Mouse (Mus musculus) cerebral cortex, adult 2 months (tissue): Measurements from ENCODE around the gene Cab39.

Experiments
- WGBS: fragments of 180-500 bp; shearing (Covaris S2); methylation state at CpG from one replicate; pipeline ENCODE4 v1.1.7; 2018; 5-methylcytosine and 5-hydroxymethylcytosine counted together

Cab39 gene

DNA sequence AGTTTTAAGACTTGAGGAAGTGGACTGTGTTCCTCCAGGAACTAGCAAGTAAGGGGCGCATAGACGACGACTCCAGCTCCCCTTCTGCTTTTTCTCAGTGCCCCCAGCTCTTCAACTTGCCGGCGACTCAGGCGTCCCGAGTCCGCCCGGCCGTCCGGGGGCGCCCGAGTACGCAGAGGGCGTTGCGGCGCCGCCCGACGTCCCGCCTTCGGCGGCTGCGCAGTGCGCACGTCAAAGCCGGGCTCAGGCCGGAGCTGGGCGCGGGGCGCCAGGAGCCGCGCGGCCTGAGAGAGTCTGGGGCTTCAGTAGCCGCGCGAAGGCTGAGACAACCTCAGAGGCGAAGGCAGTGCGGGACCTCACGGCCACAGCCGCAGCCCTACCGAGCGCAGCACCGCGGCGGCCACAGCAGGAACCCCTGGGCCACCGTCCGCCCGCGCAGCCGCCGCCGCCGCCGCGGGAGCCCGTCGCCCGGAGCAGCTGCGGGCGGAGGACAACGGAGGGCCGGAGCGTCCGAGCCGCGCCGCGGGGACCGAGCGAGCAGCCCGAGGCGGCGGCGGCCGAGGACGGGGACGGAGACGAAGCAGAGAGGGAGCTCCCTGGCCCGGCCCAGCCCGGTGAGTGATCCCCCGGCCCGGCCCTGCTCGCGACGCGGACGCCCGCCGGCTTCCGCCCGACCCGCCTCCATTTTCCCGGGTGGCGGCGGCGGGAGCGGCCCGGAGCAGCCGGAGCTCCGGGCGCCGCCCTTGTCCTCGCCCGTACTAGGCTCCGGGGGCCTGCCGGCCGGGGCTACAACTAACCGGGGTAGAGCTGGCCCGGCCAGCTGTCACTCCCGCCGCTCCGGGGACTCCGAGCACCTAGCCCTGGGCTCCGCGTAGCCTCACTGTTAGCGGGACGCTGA, at the start of gene Cab39:
Gene Cab39, plus strand, starts transcription at position 234 of the 898 bp plus-strand sequence.
- WGBS: under 1% methylated on average over 111 of the region's 118 CpGs

DNA sequence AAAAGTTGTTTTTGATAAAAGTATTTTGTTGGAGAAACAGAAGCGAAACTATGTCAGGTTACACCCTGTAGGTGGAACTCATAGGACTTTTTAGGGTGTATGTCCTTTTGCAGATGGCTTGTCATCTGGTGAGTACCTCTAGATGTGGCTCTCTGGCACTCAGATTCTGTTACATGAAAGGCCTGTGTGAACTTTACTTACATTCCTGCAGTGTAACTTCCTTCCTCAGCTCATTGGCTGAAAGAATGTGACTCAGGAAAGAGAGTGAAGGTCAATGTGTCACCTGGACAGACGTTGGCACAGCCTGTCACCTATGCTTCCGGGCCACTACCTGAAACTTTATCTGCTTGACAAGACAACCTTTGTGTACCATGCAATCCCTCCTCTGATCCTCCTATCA, 48.7 kb upstream of the Cab39 start:
- WGBS: 85% methylated on average over 3 of the region's 3 CpGs

DNA sequence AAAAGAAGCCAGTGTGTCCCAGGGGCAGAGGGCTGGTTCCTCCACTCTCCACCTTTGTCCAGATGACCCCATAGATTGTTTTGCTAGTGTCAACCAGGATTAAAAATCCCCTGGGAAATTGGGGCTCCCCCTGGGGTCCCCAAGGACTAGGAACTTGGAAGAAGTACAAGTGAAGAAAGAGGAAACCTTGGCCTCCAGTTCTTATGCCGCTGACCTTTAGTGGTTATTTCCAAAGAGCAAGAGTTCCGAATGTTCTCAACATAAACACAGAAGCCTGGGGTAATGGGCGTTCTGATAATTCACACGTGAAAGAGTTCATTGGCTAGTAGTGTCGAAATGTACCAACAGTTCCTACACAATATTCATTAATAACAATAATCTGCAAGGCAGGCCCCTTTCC, 46.7 kb upstream of the Cab39 start:
- 90% methylated on average over 5 of the region's 5 CpGs for WGBS

DNA sequence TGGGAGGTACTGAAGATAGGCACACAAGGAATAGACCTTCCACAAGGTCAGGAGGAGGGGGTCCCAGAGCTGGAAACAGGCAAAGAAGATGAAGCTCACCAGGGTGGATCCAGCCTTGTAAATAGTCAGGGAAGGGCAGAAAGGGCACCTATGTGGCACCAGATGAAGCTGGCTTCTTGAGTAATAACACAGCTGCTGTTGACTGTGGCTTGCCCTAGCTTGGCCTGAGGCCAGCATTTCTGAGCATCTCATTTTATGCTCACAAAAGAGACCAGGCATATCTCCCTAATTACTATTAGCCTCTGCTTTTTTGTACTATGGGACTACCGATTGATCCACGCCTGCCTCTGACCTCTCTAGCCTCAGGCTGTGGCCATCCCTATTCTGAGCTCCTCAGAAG, 43.4 kb upstream of the Cab39 start:
- WGBS: 79% methylated on average over 2 of the region's 2 CpGs

DNA sequence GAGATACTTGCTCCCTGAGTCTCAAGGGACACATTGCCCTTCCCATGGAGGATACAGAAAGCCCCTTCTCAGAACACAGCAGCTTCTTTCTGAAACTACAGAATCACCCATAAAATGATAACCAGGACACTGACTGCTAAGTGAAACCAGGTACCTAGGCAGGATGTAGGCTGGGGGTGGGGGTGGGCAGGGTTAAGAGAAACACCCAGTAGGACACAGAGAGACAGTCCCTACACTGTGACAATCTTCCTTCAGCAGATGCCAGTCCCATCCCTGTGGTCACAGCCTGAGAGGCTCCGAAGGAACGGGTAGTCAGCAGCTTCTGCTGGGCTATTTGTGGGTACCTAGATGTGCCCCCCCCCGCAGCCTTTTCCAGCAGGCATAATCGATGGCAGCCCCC, 42.6 kb upstream of the Cab39 start:
- WGBS: 83% methylated on average over 4 of the region's 4 CpGs

DNA sequence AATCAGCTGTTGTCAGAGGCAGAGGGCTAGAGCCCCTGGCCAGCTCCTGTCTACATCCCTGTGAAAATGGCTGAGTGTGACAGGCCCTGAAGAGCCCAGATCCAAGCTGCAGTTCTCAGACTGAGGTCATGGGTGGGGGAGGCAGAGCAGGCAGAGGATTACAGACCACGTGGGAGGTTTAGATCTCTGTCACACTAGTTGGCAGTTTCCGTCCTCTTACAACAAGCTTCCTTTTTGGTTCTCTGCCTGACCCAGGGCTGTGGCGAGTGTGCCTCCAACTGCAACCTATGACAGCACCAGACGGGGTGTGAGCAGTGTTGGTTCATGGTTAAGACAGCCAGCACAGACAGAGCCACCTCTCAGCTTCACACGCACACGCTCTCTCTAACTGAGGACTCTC, 41.7 kb upstream of the Cab39 start:
- WGBS: 42% methylated on average over 6 of the region's 6 CpGs

DNA sequence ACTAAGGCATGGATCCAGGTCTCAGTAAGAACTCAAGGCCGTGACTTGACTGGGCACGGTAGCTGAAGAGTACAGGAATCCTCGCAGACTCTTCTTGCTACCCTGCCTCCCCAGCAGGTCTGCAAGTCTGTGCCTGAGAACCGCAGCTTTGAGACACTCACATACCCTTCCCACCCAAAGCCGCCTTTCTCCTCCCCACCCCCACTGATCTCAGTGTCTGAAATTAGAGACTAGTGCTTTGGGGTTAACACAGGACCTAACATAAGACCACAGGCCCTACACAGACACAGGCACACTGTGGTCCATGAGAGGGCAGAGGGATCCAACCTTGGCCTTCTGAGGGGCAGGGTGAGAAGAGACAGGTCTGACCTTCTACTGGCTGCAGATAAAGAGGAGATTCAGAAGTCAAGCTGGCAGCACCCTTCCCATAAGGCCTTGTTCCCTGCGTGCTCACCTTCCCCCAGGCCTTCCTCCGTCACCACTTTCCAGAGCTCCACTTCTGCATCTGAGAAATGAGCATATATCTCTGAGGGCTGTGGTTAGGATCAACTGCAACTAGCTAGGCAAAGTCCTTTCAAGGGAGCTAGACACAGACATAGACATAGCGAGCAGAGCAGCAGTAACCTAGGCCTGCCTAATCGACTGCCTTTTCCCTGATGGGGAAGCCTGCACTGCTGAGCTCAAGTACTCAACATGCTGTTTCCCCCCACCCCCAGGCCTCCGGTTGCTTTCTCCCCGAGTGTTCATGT, 41.1 kb upstream of the Cab39 start:
- 79% methylated on average over 11 of the region's 11 CpGs for WGBS

DNA sequence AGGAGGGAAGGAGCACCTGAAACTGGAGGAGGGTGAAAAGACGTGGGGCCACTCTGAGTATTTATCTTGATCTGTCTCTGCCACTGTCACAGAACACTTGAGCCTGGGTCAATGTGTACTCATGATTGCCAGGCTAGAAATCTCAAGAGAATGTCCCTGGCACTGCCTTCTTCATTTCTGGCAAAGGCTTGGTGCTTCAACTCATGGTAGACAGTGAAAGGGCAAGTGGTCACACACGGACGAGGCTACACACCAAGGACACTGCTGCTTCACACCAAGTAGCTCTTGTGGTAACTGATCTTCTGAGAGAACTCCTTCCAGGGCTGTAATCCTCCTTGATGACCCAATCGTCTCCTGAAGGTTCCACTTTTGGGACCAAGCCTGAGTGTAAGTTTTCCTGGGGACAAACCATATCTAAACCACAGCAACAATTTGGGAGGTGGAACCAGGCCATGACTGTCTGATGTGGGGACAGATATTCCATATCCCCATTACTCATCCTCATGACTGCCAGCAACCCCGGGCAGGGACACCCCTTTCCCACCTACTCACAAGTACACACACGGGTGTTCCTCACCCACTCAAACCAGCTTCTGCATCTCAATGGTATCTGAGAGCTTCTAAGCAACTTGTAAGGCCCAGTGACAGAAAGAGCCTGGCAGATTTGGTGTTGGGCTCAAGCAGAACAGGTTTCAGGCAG, 35.6 kb upstream of the Cab39 start:
- WGBS: 69% methylated on average over 6 of the region's 6 CpGs

DNA sequence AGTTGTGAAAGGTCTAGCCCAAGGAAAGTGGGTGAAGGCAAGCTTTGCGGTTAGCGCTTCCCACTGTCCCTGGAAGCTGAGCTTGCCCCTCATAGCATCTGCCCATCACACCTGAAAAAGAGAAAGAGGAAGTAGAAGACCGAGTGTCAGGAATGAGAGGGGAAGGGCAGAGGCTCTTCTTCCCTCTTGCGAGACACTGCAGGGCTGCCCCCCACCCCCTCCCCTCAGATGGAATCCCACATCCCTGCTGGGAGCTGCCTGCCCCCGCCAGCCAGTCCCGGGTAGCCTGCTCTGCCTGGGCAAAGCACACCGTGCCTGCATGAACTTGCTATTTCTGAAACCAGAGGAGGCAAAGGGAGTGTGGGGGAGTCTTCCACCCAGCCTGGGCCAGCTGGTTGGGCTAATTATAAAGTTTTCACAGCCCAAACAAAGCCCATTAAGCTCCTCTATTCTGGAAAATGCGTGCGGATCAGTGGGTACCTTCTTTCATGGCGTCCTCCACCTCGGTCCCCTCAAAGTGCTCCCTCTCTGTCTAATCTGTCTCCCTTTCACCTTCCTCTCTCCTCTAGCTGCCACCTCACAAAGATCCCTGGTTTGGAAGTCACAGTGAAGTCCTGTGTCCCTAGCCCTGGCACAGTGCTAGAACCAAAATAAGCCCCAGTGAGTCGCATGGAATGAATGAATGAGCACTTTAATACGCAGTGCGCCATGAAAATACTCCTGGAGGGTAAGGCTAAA, 34.8 kb upstream of the Cab39 start:
- whole genome bisulfite sequencing: 21% methylated on average over 14 of the region's 14 CpGs

DNA sequence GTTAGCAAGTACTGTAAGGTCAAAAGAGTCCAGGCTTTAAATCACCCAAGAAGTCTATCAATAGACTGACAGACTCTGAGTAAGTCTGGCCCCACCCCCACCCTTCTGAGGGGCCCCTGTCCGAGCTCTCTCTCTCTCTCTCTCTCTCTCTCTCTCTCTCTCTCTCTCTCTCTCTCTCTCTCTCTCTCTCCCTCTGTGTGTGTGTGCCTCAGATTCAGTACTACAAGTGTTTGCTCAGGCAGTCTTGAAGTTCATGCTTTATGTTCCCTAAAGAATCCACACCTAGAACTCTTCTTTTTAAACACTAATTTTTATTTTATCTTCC, 34.3 kb upstream of the Cab39 start:
- 10% methylated on average over 1 of the region's 1 CpGs for WGBS

DNA sequence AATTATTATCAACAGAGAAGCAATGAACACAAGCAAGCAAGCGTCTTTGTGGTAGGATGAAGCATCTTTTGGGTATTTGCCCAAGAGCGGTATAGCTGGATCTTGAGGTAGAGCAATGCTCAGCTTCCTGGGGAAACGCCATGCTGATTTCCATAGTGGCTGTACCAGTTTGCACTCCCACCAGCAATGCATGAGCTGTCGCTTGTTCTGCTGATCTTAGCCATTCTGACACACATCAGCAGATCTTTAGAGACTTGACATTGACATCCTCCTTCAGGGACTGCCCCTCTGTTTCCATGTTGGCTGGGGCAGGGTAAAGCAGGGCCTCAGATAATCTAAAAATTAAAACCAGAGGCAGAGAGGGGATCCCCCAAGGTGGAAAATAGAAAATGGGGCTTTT, 31.6 kb upstream of the Cab39 start:
- WGBS: 88% methylated on average over 4 of the region's 4 CpGs

DNA sequence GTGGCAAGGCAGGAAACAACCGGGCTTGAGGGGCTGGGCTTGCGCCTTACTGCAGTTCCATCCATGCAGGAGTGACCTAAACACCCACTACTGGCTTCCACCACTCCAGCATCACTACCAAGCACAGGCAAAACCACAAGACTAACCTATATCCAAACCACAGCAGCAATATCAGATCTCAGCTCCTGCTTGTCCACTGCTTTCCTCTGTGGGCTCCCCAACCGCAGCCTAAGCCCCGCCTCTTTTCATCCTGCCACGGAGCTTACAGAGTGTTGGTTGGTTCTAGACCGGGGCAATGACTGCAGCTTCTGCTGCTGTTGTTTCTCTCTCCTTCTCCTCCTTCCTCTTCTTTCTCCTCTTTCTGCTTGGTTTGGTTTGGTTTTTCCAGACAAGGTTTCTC, 29.9 kb upstream of the Cab39 start:
- WGBS: 87% methylated on average over 6 of the region's 6 CpGs

DNA sequence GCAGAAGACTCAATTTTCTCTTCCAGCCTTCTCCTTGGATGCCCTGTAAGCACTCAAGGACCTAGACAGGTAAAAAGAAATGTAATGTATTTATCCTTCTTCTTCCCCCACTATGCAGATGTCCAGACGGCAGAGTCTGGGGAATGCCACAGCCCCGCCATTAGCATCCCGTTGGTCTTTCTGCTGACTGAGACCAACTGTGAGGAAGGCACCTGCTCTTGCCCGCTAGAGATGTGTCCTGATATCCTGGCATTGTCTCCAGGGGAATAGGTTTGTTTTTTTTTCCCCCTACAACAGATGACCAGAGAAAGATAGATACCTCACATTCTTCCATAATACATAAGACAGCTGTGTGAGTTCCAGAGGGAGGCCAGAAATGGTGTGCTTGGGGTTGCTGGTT, 28.9 kb upstream of the Cab39 start:
- 78% methylated on average over 4 of the region's 4 CpGs for WGBS

DNA sequence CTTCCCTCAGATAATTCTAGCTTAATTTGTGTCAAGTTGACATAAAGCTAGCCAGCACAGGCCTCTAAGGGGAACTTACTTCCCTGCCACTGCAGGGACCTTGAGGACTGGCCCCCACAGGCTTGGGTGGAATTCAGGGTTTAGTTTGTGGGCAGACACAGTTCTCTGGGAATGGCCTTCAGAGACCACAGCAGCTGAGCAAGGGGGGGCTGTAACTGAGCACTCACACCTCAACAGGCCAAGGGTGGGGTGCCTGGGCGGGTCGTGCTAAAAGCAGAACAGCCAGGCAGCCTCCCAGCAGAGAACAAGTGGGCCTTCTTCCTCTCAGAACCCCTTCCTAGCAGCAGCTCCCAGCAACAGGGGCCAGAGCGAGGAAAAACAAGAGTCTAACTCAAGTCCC, 27.1 kb upstream of the Cab39 start:
- WGBS: 73% methylated on average over 3 of the region's 3 CpGs

DNA sequence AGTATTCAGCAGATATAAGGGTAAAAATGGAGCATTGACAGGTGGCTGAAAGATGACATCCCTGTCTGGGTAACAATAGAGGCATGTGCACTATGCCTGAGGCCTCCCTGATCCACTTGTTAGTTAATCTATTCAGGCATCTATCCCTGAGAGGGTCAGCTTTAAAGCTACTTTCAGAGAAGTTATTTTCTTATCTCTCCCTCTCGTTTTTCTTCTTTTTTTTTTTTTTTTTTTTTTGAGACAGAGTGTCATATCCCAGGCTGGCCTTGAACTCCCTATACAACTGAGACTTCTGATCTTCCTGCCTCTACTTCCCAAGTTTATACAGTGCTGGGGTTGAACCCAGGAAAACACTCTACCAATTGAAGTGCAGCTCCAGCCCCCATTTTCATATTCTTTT, 25.5 kb upstream of the Cab39 start:
- 85% methylated on average over 1 of the region's 1 CpGs for WGBS

DNA sequence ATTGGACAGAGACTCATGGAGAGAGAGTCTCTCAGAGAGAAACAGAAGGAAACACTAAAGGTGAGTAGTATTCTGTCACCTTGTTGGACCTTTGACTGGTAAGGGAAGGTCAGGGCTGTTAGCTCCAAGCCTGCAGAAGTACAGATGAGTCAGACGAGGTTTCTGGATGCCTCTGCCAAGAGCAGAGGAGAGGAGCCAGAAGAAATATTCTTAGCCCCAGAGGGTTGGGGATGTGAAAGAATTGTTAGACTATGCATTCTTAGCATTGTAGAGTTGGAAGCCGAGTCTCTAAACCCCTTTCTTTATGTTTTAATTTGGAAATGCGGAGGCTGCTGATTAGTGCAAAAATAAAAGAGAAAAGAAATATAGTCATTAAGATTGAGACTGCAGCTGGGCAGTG, 21.3 kb upstream of the Cab39 start:
- 34% methylated on average over 3 of the region's 3 CpGs for WGBS

DNA sequence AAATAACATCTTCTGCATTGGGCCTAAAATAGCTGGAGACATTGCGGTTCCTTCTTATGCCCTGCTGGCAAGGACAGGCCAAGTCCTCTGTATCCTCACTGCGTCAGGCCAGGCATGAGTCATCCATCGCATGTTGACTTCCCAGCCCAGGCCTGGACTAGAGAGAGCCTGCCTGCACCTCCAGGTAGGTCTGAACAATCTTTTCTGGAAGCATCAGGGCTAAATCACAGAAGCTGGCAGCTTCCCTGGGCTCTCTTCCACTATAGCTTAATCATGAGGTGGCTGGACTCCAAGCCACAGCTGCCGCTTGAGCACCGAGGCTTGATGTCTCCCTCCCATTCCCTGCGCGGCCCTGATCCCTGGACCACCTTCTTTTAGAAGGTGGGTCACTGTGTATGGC, 18.1 kb upstream of the Cab39 start:
- 62% methylated on average over 7 of the region's 7 CpGs for WGBS

DNA sequence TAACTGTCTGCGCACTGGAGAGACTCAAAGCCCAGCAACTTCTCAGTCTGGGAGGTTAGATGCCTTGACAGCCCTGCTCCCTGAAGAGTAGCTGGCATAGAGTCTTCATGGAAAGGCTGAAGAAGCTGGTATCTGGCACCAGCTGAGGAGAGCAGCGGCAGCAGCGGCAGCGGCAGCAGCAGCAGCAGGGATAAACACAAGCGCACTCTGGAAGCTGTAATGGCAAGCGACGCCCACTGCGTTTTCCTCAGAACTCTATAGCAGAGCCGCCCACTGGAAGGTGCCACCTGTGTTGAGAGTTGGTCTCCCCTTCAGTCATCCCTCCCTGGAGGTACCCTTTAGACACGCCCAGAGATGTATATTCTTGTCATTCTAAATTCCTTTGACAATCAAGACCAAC, 17.1 kb upstream of the Cab39 start:
- WGBS: 45% methylated on average over 10 of the region's 10 CpGs

DNA sequence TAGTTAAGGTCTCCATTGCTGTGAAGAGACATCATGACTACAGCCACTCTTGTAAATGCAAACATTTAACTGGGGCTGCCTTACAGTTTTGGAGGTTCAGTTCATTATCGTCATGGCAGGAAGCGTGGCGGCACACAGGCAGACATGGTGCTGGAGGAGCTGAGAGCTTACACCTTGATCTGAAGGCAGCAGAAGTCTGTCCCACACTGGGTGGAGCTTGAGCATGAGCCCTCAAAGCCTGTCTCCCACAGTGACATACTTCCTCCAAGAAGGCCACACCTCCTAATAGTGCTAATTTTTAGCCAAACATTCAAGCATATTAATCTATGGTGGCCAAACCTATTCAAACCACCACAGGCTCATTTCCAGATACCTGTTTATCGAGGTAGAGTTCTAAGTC, 14.8 kb upstream of the Cab39 start, which contains the start of gene A630001G21Rik:
Gene A630001G21Rik, minus strand, starts transcription at position 208 of the 400 bp plus-strand sequence.
- WGBS: 95% methylated on average over 4 of the region's 4 CpGs

DNA sequence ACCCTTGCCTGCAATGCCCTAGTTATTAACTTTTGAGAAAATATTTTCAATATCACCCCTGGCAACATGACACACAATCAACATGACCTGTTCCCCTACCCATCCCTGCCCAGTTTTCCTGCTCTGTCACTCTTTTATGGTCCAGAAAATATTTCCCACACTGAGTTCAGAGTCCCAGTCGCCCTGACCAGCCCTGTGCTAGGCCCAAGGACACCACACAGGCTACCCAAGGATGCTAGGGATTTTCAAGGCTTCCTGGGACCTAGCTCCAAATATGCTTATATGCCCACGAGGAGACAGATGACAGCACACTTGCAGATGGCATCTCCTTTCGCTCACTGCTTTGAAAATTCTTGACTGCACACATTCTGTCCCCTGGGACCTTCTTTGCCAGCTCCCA, 14.2 kb upstream of the Cab39 start:
- 63% methylated on average over 3 of the region's 3 CpGs for WGBS

DNA sequence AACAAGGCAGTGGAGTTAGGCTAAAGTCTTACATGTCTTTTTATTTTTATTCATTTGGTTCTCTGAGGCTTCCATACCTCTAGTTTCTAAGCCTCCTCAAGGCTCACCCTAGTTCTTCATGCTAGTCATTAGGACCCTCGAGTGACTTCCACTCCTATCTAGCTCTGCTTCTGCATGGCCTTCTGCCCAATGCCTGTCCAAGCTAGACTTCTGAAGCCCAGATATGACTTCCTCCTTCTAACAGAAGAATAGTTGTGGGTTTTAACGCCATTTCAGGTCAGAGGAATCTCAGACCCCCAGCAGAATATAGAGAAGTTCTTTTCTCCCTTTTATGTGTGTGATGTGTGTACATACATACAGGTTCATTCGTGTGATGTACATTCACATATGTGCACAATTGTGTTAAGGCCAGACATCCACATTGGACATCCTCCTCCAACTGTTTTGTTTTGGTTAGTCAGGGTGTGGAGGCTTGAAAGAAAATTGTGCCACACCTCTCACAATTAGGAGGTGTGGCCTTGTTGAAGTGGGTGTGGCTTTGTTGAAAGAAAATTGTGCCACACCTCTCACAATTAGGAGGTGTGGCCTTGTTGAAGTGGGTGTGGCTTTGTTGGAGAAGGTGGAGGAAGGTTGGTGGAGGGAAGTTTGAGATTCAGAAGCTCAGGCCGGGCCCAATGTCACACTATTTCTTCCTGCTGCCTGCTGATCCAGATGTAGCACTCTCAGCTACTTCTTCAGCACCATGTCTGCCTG, 13.6 kb upstream of the Cab39 start:
- 77% methylated on average over 4 of the region's 4 CpGs for WGBS
